Mouse (Mus musculus) adrenal gland, adult 10 weeks (tissue): ENCODE data around the gene Pnp. TPM values are rescaled to one million over a fixed set of nuclear protein-coding genes. Genes with fewer than 3 reads are reported as not detected.

Experiments
- polyA plus RNA-seq: library from polyadenylated mRNA; stranded (reverse); fragments of 350-450 nt; fragmentation: Illumina TruSeq; extraction: RNeasy Lipid Tissue Mini Kit (QIAGEN cat#74804); gene quantifications from one replicate; pipeline ENCODE4 v1.2.3, GENCODE M21; 2014; ENCODE audit warnings: low read depth, low replicate concordance

Gene Pnp
- 56.6 TPM for polyA plus RNA-seq

DNA sequence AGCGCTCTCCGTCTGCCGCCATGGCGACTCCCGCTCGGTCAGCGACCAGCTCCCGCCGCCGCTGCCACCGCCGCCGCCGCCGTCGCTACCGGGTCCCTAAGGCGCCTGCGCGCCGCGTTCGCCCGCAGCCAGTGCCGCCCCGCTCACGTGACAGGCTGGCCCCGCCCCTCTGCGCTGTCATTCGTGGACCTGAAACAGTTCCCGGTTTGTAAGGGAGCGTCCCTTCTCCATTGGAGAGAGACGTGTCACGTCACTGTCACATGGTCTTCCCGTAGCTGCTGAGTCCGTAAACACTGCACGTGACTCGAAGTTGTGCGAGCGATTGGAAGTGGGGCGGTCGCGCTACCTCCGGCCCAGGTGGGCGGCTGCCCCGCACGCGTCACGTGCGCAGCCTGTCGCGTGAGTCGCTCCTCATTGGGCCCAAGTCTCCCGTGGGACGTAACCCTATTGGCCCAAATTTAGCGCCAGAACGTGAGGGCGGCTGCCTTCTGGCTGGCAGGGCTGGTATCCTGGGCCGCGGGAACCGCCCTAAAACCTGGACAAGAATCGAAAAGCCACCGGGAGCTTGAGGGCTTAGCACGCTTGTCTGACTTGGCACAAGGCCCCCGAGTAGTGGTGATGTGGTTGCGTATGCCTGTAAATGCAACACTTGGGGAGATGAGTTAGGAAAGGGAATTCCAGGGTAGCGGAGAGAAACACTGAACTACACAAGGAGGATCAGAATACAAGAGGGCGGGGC lies at the start of gene Pnp, which contains the start of gene Pip4p1:
Gene Pnp, plus strand, starts transcription at position 329 of the 739 bp plus-strand sequence.
Gene Pip4p1, minus strand, starts transcription at position 103 of the 739 bp plus-strand sequence.

GRCm38 (mm10) chr14:50897374-50897765 lies 33.5 kb upstream of the Pnp start, which contains the start of gene Klhl33:
Gene Klhl33 (minus strand): TSS chr14:50897507.

DNA sequence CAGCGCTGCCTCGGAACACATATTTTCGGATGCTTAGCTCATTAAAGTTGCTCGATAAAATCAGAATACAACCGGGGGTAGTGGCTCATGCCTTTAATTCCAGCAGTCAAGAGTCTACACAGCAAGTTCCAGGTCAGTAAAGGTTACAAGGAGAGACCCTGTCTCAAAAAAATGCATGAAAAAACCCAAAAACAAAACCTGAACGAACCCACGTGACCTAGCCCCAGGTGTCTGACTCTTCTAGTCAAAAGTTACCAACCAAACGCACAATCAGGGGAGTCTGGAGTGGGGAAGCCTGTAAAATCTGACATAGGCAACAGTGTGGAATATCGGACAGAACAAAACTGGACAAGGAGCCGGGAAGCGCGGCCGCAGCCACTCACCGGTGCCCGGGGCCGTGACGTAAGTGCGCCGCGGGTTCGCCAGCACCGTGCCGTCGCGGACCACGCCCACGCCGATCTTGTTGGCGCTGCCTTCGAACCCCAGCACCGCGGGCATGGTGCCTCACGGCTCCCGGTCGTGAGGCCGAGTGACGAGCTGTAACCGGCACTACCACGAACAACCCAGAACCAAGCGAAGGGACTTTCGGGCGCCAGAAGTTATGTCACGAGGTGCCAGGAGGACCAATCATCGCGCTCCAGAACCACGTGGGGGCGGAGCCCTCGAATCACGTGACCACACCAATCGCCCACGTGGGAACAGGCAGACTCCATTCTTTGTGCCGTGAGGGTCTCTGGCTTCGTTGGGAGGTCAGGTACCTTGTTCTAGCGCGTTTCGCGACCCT lies 6.4 kb upstream of the Pnp start, which contains the start of the genes Osgep and Apex1:
Gene Osgep, minus strand, starts transcription at position 613 of the 784 bp plus-strand sequence.
Gene Apex1, plus strand, starts transcription at position 688 of the 784 bp plus-strand sequence.

GRCm38 (mm10) chr14:50943932-50944667 lies 13.2 kb downstream of the Pnp start, which contains the start of gene Gm49342:
Gene Gm49342 (plus strand): TSS chr14:50944517.

GRCm38 (mm10) chr14:50955942-50956508 lies 25.1 kb downstream of the Pnp start, which contains the start of gene Pnp2:
Gene Pnp2 (plus strand): TSS chr14:50955992.

GRCm38 (mm10) chr14:51007152-51007801 lies 76.4 kb downstream of the Pnp start, which contains the start of gene Rnase10:
Gene Rnase10 (plus strand): TSS chr14:51007751.

Other genes starting within 250 kb of the Pnp start
- gene Olfr747, start 237.9 kb upstream of the Pnp start, polyA plus RNA-seq = not detected
- not detected for gene Olfr748, start 223.7 kb upstream of the Pnp start, polyA plus RNA-seq
- gene Olfr749, start 186.0 kb upstream of the Pnp start, polyA plus RNA-seq = not detected
- 14.5 TPM for gene Ttc5, start 145.6 kb upstream of the Pnp start, polyA plus RNA-seq
- not detected for gene Ccnb1ip1, start 123.3 kb upstream of the Pnp start, polyA plus RNA-seq
- 45.3 TPM for gene Parp2, start 123.2 kb upstream of the Pnp start, polyA plus RNA-seq
- gene Tep1, start 60.5 kb upstream of the Pnp start, polyA plus RNA-seq = 11.6 TPM
- 1.8 TPM for gene Klhl33, start 33.6 kb upstream of the Pnp start, polyA plus RNA-seq
- gene Osgep, start 6.2 kb upstream of the Pnp start, polyA plus RNA-seq = 12.5 TPM
- gene Apex1, start 6.1 kb upstream of the Pnp start, polyA plus RNA-seq = 28.1 TPM
- gene Pip4p1, start 226 bp upstream of the Pnp start, polyA plus RNA-seq = 19.0 TPM
- not detected for gene Gm49342, start 13.4 kb downstream of the Pnp start, polyA plus RNA-seq
- 0.52 TPM for gene Pnp2, start 24.9 kb downstream of the Pnp start, polyA plus RNA-seq
- gene Rnase10, start 76.7 kb downstream of the Pnp start, polyA plus RNA-seq = 0.52 TPM
- not detected for gene Rnase9, start 110.8 kb downstream of the Pnp start, polyA plus RNA-seq
- not detected for gene Rnase11, start 119.1 kb downstream of the Pnp start, polyA plus RNA-seq
- not detected for gene Rnase12, start 126.6 kb downstream of the Pnp start, polyA plus RNA-seq
- not detected for gene Olfr750, start 143.4 kb downstream of the Pnp start, polyA plus RNA-seq
- gene Rnase4, start 160.0 kb downstream of the Pnp start, polyA plus RNA-seq = 152 TPM
- gene Ang, start 160.1 kb downstream of the Pnp start, polyA plus RNA-seq = 0.76 TPM
- gene Eddm3b, start 183.3 kb downstream of the Pnp start, polyA plus RNA-seq = not detected
- 2.6 TPM for gene Rnase6, start 192.8 kb downstream of the Pnp start, polyA plus RNA-seq
- gene Rnase1, start 215.7 kb downstream of the Pnp start, polyA plus RNA-seq = 1.1 TPM
- not detected for gene Rnase2b, start 231.2 kb downstream of the Pnp start, polyA plus RNA-seq